Mouse (Mus musculus): ENCODE results near the gene Ppm1l.
A peak's percentile ranks its signal among the peaks of the same experiment; 100 is the strongest.

Gene Ppm1l

GRCm38 (mm10) chr3:69438773-69439514 lies 122.3 kb downstream of the Ppm1l start:
- peak; percentile 38 to 58 for DNase-seq (ENCODE audit: low spot score in 2 of 2)

- DNase-seq (ENCODE audit: low spot score in 2 of 2) = no peak
Observed at GRCm38 (mm10) chr3:69440761-69441160, 124.1 kb downstream of the Ppm1l start.

GRCm38 (mm10) chr3:69446989-69447388 lies 130.3 kb downstream of the Ppm1l start:
- no peak for DNase-seq (ENCODE audit: low spot score in 2 of 2)

- no peak for DNase-seq (ENCODE audit: low spot score in 2 of 2)
Observed at GRCm38 (mm10) chr3:69449041-69449440, 132.4 kb downstream of the Ppm1l start.

- no peak for DNase-seq (ENCODE audit: low spot score in 2 of 2)
Observed at GRCm38 (mm10) chr3:69454330-69454729, 137.7 kb downstream of the Ppm1l start.

GRCm38 (mm10) chr3:69456071-69456470 lies 139.4 kb downstream of the Ppm1l start:
- no peak for DNase-seq (ENCODE audit: low spot score in 2 of 2)

- DNase-seq (ENCODE audit: low spot score in 2 of 2) = no peak
Observed at GRCm38 (mm10) chr3:69458756-69459155, 142.1 kb downstream of the Ppm1l start.

- no peak for DNase-seq (ENCODE audit: low spot score in 2 of 2)
Observed at GRCm38 (mm10) chr3:69461956-69462355, 145.3 kb downstream of the Ppm1l start.

- DNase-seq (ENCODE audit: low spot score in 2 of 2) = no peak
Observed at GRCm38 (mm10) chr3:69465751-69466150, 149.1 kb downstream of the Ppm1l start.

- no peak for DNase-seq (ENCODE audit: low spot score in 2 of 2)
Observed at GRCm38 (mm10) chr3:69468280-69469008, 151.8 kb downstream of the Ppm1l start.

GRCm38 (mm10) chr3:69469463-69470141 lies 152.9 kb downstream of the Ppm1l start:
- DNase-seq (ENCODE audit: low spot score in 2 of 2) = no peak

GRCm38 (mm10) chr3:69470142-69470796 lies 153.6 kb downstream of the Ppm1l start:
- DNase-seq (ENCODE audit: low spot score in 2 of 2) = no peak

GRCm38 (mm10) chr3:69475850-69476450 lies 159.3 kb downstream of the Ppm1l start:
- DNase-seq (ENCODE audit: low spot score in 2 of 2) = no peak

- peak; percentile 51 to 66 for DNase-seq (ENCODE audit: low spot score in 2 of 2)
Observed at GRCm38 (mm10) chr3:69479937-69480336, 163.3 kb downstream of the Ppm1l start.

GRCm38 (mm10) chr3:69481835-69482234 lies 165.2 kb downstream of the Ppm1l start:
- peak; percentile 84 to 87 for DNase-seq (ENCODE audit: low spot score in 2 of 2)

GRCm38 (mm10) chr3:69484006-69484574 lies 167.4 kb downstream of the Ppm1l start:
- no peak for DNase-seq (ENCODE audit: low spot score in 2 of 2)

GRCm38 (mm10) chr3:69484582-69484981 lies 167.9 kb downstream of the Ppm1l start:
- DNase-seq (ENCODE audit: low spot score in 2 of 2) = no peak

- no peak for DNase-seq (ENCODE audit: low spot score in 2 of 2)
Observed at GRCm38 (mm10) chr3:69485347-69485746, 168.7 kb downstream of the Ppm1l start.

GRCm38 (mm10) chr3:69485756-69486155 lies 169.1 kb downstream of the Ppm1l start:
- DNase-seq (ENCODE audit: low spot score in 2 of 2) = no peak

GRCm38 (mm10) chr3:69487471-69487870 lies 170.8 kb downstream of the Ppm1l start:
- DNase-seq (ENCODE audit: low spot score in 2 of 2) = no peak

GRCm38 (mm10) chr3:69489669-69490068 lies 173.0 kb downstream of the Ppm1l start:
- no peak for DNase-seq (ENCODE audit: low spot score in 2 of 2)

All from right cerebral cortex, postnatal 10 days (tissue).